Mouse (Mus musculus) mesoderm, embryonic 11.5 days (tissue): ENCODE data around the gene Gm13288.
A peak's percentile ranks its signal among the peaks of the same experiment; 100 is the strongest.
"Not testable (repeated sequence)": the region's sequence is repeated elsewhere in the genome, so short reads cannot be mapped to it uniquely, and the experiment has no call there.

ENCODE experiments used
- DNase-seq: peaks from one replicate; pipeline ENCODE4 v3.0.0-alpha.2; 2012; ENCODE audit warnings: low read depth, low spot score

Gene Gm13288

DNA sequence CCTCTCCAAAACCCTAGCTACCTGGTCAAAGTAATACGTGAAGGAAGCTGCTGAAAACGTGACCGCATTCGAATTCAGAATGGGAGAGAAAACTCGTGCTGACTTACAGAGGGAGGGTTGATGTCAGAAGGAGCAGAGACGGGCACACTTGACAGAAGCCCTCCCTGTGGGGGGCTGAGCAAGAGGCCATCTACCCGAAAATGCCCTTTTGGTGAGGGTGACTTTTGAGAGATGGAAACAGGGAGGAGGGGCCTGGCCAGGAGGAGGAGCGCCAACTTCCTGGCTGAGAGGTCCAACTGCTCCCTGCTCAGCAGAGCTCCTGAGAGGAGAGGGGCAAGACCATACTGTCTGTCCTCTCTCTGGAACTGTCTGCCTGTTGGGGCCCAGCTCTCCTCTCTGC is at the start of gene Gm13288:
Gm13288 (plus strand) TSS at position 301 of the 400 bp plus-strand sequence.
- DNase-seq: not testable (repeated sequence)

DNA sequence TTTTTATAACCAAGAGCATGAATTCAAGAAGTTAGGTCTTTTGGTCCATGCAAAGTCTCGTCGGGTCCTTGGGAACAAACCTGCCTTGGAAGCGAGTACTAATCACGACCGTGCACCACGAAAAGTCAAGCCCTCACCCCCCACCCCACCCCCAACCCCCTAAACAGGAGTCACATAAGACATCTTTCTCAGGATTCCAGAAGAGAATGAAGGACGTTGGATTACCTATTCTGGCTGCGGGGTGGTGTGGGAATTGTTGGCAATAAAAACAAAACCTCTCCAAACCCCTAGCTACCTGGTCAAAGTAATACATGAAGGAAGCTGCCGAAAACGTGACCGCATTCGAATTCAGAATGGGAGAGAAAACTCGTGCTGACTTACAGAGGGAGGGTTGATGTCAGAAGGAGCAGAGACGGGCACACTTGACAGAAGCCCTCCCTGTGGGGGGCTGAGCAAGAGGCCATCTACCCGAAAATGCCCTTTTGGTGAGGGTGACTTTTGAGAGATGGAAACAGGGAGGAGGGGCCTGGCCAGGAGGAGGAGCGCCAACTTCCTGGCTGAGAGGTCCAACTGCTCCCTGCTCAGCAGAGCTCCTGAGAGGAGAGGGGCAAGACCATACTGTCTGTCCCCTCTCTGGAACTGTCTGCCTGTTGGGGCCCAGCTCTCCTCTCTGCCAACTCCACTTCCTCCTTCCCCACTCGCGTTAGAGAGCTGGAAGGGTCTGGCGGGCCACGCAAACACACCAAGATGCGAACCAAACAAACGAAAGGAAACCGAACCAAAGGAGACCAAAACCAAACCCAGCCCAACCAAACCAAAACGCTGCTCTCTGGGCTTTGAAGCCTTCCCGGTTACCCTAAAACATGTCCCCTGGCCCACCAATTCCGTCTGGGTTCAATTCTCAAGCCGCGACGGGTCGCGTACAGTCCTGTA is 48.5 kb upstream of the Gm13288 start:
- not testable (repeated sequence) for DNase-seq

DNA sequence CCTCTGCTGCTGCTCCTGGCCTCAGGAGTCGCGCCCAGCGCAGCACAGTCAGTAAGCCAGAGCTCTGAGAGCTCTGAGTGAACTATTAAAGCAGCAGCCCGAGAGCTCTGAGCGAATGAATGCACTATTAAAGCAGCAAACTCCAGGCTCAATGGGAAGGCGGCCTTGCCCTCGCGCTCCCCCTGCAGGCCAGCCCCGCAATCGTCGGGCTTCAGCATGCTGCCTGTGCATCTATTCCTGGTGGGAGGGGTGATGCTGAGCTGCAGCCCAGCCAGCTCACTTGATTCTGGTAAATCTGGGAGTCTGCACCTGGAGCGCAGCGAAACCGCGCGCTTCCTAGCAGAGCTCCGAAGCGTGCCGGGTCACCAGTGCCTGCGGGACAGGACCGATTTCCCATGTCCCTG is 47.7 kb upstream of the Gm13288 start:
- DNase-seq: not testable (repeated sequence)

DNA sequence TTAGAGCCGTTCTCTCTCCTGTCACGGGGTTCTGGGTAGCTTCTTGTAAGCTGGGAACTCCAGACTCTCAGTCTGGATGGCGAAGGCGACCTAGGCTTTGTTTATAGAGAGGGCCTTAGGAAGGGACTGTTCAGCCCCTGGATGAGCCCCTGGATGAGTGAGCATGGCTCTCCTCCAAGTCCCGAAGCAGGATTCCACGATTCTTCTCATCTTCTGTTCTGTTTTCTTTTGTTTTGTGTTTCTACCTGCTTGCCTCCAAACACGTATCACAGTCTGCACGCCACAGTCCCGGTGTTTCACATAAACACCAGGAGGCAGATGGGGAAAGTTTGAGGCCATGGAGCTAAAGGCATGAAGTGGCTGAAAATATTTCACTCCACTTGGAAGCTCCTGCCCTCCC is 46.6 kb upstream of the Gm13288 start:
- not testable (repeated sequence) for DNase-seq

DNA sequence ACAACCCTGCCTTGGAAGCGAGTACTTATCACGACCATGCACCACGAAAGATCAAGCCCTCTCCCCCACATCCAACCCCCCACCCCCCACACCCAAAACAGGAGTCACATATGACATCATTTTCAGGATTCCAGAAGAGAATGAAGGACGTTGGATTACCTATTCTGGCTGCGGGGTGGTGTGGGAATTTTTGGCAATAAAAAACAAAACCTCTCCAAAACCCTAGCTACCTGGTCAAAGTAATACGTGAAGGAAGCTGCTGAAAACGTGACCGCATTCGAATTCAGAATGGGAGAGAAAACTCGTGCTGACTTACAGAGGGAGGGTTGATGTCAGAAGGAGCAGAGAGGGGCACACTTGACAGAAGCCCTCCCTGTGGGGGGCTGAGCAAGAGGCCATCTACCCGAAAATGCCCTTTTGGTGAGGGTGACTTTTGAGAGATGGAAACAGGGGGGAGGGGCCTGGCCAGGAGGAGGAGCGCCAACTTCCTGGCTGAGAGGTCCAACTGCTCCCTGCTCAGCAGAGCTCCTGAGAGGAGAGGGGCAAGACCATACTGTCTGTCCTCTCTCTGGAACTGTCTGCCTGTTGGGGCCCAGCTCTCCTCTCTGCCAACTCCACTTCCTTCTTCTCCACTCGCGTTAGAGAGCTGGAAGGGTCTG is 45.6 kb upstream of the Gm13288 start, which contains the start of gene Gm13283:
Gm13283 (plus strand) TSS at position 510 of the 659 bp plus-strand sequence.
- not testable (repeated sequence) for DNase-seq

DNA sequence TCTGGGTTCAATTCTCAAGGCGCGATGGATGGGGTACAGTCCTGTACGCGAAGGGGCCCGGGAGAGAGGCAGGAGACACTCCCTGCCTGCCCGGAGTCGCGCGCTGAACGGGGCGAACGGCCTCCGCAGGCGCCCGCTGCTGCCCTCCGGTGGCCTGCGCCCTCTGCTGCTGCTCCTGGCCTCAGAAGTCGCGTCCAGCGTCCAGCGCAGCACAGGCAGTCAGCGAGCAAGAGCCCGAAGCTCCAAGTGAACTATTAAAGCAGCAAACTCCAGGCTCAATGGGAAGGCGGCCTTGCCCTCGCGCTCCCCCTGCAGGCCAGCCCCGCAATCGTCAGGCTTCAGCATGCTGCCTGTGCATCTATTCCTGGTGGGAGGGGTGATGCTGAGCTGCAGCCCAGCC is 44.9 kb upstream of the Gm13288 start:
- DNase-seq: not testable (repeated sequence)

DNA sequence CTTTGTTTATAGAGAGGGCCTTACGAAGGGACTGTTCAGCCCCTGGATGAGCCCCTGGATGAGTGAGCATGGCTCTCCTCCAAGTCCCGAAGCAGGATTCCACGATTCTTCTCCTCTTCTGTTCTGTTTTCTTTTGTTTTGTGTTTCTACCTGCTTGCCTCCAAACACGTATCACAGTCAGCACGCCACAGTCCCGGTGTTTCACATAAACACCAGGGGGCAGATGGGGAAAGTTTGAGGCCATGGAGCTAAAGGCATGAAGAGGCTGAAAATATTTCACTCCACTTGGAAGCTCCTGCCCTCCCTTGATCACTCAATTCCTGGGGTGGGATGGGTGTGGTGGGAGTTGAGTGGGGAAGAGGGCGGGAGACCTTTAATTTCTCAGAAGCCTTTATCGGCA is 43.6 kb upstream of the Gm13288 start:
- DNase-seq: not testable (repeated sequence)

DNA sequence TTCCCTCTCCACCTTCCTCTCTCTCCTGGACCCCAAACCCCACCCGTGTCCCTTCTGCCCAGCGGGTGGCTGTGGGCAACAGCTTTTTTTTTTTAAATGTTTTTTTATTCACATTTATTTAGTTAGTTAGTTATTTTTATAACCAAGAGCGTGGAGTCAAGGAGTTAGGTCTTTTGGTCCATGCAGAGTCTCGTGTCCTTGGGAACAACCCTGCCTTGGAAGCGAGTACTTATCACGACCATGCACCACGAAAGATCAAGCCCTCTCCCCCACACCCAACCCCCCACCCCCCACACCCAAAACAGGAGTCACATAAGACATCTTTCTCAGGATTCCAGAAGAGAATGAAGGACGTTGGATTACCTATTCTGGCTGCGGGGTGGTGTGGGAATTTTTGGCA is 43.0 kb upstream of the Gm13288 start:
- DNase-seq: not testable (repeated sequence)

DNA sequence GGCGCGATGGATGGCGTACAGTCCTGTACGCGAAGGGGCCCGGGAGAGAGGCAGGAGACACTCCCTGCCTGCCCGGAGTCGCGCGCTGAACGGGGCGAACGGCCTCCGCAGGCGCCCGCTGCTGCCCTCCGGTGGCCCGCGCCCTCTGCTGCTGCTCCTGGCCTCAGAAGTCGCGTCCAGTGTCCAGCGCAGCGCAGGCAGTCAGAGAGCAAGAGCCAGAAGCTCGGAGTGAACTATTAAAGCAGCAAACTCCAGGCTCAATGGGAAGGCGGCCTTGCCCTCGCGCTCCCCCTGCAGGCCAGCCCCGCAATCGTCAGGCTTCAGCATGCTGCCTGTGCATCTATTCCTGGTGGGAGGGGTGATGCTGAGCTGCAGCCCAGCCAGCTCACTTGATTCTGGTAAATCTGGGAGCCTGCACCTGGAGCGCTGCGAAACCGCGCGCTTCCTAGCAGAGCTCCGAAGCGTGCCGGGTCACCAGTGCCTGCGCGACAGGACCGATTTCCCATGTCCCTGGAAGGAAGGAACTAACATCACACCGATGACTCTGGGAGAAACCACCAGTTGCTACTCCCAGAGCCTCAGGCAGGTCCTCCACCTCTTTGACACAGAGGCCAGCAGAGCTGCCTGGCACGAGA is 41.8 kb upstream of the Gm13288 start:
- peak; percentile 63 for DNase-seq

DNA sequence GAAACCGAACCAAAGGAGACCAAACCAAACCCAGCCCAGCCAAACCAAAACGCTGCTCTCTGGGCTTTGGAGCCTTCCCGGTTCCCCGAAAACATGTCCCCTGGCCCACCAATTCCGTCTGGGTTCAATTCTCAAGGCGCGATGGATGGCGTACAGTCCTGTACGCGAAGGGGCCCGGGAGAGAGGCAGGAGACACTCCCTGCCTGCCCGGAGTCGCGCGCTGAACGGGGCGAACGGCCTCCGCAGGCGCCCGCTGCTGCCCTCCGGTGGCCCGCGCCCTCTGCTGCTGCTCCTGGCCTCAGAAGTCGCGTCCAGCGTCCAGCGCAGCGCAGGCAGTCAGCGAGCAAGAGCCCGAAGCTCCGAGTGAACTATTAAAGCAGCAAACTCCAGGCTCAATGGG is 31.8 kb upstream of the Gm13288 start, which contains the start of gene Gm13290:
Gm13290 (plus strand) TSS at position 301 of the 400 bp plus-strand sequence.
- DNase-seq: not testable (repeated sequence)

DNA sequence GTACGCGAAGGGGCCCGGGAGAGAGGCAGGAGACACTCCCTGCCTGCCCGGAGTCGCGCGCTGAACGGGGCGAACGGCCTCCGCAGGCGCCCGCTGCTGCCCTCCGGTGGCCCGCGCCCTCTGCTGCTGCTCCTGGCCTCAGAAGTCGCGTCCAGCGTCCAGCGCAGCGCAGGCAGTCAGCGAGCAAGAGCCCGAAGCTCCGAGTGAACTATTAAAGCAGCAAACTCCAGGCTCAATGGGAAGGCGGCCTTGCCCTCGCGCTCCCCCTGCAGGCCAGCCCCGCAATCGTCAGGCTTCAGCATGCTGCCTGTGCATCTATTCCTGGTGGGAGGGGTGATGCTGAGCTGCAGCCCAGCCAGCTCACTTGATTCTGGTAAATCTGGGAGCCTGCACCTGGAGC is 28.7 kb upstream of the Gm13288 start, which contains the start of gene Gm13289:
Gm13289 (plus strand) TSS at position 301 of the 400 bp plus-strand sequence.
- DNase-seq: not testable (repeated sequence)

DNA sequence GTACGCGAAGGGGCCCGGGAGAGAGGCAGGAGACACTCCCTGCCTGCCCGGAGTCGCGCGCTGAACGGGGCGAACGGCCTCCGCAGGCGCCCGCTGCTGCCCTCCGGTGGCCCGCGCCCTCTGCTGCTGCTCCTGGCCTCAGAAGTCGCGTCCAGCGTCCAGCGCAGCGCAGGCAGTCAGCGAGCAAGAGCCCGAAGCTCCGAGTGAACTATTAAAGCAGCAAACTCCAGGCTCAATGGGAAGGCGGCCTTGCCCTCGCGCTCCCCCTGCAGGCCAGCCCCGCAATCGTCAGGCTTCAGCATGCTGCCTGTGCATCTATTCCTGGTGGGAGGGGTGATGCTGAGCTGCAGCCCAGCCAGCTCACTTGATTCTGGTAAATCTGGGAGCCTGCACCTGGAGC is 25.8 kb upstream of the Gm13288 start, which contains the start of gene Gm13272:
Gm13272 (plus strand) TSS at position 301 of the 400 bp plus-strand sequence.
- DNase-seq: not testable (repeated sequence)

DNA sequence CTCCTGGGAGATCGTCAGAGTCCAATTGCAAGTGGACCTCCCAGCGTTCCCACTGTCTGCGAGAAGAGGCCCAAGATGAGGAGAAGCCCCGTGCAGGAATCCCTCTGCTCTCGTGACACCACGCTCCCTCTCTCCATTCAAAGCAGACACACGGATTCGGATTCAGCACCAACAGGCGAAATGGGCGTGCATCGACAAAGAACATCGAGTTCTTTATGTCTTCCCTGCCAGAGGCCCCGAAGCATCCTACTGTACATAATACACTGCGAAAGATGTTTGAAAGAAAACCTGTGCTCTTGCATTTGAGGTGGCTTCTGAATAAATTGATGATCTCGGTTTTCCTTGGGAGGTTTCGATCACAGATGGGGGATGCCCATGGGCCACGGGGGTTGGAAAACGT is 25.0 kb upstream of the Gm13288 start:
- not testable (repeated sequence) for DNase-seq

DNA sequence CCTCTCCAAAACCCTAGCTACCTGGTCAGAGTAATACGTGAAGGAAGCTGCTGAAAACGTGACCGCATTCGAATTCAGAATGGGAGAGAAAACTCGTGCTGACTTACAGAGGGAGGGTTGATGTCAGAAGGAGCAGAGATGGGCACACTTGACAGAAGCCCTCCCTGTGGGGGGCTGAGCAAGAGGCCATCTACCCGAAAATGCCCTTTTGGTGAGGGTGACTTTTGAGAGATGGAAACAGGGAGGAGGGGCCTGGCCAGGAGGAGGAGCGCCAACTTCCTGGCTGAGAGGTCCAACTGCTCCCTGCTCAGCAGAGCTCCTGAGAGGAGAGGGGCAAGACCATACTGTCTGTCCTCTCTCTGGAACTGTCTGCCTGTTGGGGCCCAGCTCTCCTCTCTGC is 23.5 kb upstream of the Gm13288 start, which contains the start of gene Ifnz:
Ifnz (plus strand) TSS at position 301 of the 400 bp plus-strand sequence.
- DNase-seq: not testable (repeated sequence)

DNA sequence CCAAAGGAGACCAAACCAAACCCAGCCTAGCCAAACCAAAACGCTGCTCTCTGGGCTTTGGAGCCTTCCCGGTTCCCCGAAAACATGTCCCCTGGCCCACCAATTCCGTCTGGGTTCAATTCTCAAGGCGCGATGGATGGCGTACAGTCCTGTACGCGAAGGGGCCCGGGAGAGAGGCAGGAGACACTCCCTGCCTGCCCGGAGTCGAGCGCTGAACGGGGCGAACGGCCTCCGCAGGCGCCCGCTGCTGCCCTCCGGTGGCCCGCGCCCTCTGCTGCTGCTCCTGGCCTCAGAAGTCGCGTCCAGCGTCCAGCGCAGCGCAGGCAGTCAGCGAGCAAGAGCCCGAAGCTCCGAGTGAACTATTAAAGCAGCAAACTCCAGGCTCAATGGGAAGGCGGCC is 23.0 kb upstream of the Gm13288 start:
- not testable (repeated sequence) for DNase-seq

DNA sequence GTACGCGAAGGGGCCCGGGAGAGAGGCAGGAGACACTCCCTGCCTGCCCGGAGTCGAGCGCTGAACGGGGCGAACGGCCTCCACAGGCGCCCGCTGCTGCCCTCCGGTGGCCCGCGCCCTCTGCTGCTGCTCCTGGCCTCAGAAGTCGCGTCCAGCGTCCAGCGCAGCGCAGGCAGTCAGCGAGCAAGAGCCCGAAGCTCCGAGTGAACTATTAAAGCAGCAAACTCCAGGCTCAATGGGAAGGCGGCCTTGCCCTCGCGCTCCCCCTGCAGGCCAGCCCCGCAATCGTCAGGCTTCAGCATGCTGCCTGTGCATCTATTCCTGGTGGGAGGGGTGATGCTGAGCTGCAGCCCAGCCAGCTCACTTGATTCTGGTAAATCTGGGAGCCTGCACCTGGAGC is 19.9 kb upstream of the Gm13288 start, which contains the start of gene Gm13276:
Gm13276 (plus strand) TSS at position 301 of the 400 bp plus-strand sequence.
- not testable (repeated sequence) for DNase-seq

DNA sequence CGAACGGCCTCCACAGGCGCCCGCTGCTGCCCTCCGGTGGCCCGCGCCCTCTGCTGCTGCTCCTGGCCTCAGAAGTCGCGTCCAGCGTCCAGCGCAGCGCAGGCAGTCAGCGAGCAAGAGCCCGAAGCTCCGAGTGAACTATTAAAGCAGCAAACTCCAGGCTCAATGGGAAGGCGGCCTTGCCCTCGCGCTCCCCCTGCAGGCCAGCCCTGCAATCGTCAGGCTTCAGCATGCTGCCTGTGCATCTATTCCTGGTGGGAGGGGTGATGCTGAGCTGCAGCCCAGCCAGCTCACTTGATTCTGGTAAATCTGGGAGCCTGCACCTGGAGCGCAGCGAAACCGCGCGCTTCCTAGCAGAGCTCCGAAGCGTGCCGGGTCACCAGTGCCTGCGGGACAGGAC is 16.9 kb upstream of the Gm13288 start, which contains the start of gene Gm13277:
Gm13277 (plus strand) TSS at position 231 of the 400 bp plus-strand sequence.
- DNase-seq: not testable (repeated sequence)

DNA sequence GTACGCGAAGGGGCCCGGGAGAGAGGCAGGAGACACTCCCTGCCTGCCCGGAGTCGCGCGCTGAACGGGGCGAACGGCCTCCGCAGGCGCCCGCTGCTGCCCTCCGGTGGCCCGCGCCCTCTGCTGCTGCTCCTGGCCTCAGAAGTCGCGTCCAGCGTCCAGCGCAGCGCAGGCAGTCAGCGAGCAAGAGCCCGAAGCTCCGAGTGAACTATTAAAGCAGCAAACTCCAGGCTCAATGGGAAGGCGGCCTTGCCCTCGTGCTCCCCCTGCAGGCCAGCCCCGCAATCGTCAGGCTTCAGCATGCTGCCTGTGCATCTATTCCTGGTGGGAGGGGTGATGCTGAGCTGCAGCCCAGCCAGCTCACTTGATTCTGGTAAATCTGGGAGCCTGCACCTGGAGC is 14.1 kb upstream of the Gm13288 start, which contains the start of gene Gm13278:
Gm13278 (plus strand) TSS at position 301 of the 400 bp plus-strand sequence.
- DNase-seq: not testable (repeated sequence)

DNA sequence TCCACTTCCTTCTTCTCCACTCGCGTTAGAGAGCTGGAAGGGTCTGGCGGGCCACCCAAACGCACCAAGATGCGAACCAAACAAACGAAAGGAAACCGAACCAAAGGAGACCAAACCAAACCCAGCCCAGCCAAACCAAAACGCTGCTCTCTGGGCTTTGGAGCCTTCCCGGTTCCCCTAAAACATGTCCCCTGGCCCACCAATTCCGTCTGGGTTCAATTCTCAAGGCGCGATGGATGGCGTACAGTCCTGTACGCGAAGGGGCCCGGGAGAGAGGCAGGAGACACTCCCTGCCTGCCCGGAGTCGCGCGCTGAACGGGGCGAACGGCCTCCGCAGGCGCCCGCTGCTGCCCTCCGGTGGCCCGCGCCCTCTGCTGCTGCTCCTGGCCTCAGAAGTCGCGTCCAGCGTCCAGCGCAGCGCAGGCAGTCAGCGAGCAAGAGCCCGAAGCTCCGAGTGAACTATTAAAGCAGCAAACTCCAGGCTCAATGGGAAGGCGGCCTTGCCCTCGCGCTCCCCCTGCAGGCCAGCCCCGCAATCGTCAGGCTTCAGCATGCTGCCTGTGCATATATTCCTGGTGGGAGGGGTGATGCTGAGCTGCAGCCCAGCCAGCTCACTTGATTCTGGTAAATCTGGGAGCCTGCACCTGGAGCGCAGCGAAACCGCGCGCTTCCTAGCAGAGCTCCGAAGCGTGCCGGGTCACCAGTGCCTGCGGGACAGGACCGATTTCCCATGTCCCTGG is 11.2 kb upstream of the Gm13288 start, which contains the start of gene Gm13275:
Gm13275 (plus strand) TSS at position 552 of the 740 bp plus-strand sequence.
- not testable (repeated sequence) for DNase-seq

DNA sequence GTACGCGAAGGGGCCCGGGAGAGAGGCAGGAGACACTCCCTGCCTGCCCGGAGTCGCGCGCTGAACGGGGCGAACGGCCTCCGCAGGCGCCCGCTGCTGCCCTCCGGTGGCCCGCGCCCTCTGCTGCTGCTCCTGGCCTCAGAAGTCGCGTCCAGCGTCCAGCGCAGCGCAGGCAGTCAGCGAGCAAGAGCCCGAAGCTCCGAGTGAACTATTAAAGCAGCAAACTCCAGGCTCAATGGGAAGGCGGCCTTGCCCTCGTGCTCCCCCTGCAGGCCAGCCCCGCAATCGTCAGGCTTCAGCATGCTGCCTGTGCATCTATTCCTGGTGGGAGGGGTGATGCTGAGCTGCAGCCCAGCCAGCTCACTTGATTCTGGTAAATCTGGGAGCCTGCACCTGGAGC is 8.2 kb upstream of the Gm13288 start, which contains the start of gene Gm13279:
Gm13279 (plus strand) TSS at position 301 of the 400 bp plus-strand sequence.
- not testable (repeated sequence) for DNase-seq
